Mouse (Mus musculus): ENCODE data around the gene Etnk2. TPM values are rescaled to one million over a fixed set of nuclear protein-coding genes. Genes with fewer than 3 reads are reported as not detected.
A peak's percentile ranks its signal among the peaks of the same experiment; 100 is the strongest.

Etnk2 gene
- total RNA-seq, 1 experiment from 2014 or later: not detected

DNA sequence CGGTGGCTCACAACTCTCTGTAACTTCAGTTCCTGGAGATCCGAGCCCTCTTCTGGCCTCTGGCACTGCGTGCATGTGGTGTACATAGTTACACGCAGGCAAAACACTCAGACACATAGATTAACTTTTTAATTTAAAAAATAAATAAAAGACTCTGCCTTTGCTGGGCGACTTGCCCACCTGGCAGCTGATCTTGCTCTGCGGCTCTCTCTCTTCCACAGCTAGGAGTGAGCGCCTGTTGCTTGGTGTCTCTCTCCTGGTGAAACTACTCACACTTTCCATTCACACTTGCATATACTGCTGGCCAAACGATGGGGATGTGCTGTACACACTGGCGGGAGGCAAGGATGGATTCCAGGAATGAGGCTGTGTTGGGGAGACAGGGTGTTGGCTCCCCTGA is 16.8 kb upstream of the Etnk2 start:
- ATAC-seq (replicated peaks in 1 of 2; ENCODE audit: insufficient read depth in 1 of 2, low FRiP score in 2 of 2, low TSS enrichment in 1 of 2, low read depth in 1 of 2, poor library complexity in 2 of 2, severe bottlenecking in 2 of 2): no peak

DNA sequence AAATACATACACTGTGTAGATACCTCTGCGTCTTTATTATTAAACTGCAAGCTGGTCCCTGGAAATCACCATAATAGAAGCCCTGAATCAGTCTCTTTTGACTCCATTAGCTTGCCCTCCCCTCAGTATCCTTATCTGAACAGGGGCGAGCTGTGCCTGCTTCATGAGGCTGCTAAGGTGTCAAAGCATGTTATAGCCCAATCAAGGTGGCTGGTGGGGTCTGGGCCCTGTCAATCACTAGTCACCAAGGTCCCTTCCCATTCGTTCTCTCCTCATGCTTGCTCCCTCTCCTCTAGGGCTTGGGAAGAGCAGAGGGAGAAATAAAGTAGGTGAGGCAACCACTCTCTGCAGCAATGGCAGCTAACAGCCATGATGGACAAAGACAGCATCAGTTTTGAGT is 16.1 kb upstream of the Etnk2 start:
- ATAC-seq (replicated peaks in 1 of 2; ENCODE audit: insufficient read depth in 1 of 2, low FRiP score in 2 of 2, low TSS enrichment in 1 of 2, low read depth in 1 of 2, poor library complexity in 2 of 2, severe bottlenecking in 2 of 2): no peak

DNA sequence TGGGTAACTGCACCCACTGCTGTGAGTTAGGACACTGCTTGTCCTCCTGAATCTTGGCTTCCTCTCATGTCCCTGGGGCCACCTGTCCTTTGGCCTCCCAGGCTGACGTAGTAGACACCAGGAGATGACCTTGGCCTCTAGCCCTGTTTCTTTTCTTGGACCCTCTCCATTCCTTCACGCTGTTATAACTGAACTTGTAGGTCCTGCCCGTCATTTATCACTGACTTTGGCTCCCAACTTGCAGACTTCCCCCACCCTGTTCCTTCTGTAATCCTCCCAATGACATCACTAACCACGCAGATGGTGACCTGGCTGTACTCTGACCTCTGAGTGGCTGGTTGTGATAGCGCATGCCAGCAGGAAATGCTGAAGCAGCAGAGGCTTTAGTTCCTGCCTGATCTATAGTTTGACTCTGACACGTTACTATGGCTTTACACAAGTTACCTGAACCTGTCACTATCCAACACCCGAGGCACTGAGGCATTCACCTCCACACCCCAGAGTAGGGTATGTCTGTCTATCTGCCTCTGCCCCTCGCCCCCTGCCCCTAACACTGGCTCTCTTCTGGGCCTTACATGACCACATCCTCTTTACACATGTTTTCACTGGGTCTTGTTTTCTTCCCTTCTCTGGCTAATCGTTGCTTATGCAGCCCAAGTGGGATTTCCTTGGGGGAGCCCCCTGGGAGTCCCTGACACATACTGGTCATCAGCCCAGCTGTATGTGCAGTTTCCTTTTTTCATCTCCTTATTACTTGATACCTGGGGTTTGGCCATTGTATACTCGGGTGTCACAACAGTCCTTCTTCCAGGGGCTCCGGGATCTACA is 15.5 kb upstream of the Etnk2 start:
- peak; percentile 72 to 77 for ATAC-seq (replicated peaks in 1 of 2; ENCODE audit: insufficient read depth in 1 of 2, low FRiP score in 2 of 2, low TSS enrichment in 1 of 2, low read depth in 1 of 2, poor library complexity in 2 of 2, severe bottlenecking in 2 of 2)

DNA sequence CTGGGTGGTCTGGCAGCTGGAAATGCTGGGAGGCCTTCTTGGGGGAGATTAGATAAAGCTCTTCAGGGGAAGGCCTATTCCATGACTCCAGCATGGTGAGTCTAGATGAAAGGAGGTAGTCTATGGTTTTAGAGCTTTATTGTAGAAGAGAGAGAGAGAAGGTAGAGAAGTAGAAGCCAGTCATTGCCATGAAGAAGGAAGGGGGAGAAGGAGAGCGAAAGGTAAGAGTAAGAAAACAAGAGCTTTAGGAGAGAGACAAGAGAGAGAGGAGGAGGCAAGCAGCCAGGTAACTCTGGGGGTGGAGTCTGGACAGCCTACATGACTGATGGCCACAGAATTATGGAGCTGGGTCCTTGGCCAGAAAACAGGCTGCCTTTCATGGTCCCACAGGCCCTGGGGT is 13.2 kb upstream of the Etnk2 start, which contains the start of gene Ren1:
TSS of gene Ren1 (plus strand) at position 301 of the 400 bp plus-strand sequence.
- no peak for ATAC-seq (replicated peaks in 1 of 2; ENCODE audit: insufficient read depth in 1 of 2, low FRiP score in 2 of 2, low TSS enrichment in 1 of 2, low read depth in 1 of 2, poor library complexity in 2 of 2, severe bottlenecking in 2 of 2)

DNA sequence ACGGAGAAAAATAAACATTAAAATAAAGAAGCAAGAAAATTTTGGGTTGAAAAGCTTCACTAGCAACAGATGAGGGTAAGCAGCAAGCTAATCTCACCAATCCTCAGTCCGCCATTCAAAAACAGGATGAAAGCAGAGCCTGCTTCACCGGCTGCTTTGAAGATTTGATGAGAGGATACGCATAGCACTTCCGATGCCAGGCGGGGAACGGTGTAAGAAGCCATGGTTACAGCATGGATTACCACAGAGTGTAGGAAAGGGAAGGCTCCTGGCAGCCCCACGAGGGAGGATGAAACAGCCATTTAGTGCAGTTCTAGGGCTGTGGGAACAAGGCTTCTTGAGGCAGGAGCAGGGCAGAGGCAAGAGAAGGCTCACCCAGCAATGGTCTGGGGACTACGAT is 11.6 kb upstream of the Etnk2 start:
- no peak for ATAC-seq (replicated peaks in 1 of 2; ENCODE audit: insufficient read depth in 1 of 2, low FRiP score in 2 of 2, low TSS enrichment in 1 of 2, low read depth in 1 of 2, poor library complexity in 2 of 2, severe bottlenecking in 2 of 2)

DNA sequence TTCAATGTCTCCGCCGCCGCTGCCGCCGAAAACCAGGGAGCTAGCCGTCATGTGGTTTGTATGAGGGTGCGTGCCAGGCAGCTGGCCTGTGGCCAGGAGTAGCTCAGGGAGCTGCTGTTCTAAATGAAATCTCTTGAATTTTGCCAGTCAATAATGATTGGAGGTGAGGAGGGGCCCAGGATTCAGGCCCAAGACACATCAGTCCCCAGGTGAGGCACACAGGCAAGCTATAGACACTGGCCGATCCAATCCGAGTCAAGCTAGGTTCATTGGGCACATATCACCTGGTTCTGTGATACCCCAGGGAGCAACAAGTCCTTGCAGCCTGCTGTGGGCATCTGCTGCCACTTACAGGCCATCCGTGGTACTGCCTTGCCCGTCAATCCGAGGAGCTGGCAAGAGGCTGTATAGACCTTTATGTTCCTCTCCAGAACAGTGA is 10.0 kb upstream of the Etnk2 start:
- peak; percentile 65 to 66; a peak in 3 of 4 replicates for ATAC-seq (replicated peaks in 1 of 2; ENCODE audit: insufficient read depth in 1 of 2, low FRiP score in 2 of 2, low TSS enrichment in 1 of 2, low read depth in 1 of 2, poor library complexity in 2 of 2, severe bottlenecking in 2 of 2)

DNA sequence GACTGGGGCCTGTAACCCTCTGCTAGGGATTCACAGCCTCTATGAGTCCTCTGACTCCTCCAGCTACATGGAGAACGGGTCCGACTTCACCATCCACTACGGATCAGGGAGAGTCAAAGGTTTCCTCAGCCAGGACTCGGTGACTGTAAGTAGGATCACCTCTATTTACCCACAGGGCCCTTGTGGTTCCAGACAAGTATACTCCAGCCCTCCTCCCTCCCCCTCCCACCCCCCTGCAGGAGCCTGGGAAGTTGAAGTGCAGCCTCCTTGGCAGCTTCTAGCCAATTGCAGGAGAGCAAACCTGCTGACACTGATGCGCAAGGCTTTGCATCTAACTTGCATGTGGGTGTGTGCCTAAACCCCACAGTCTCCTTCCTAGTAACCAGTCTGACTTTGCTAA is 7.9 kb upstream of the Etnk2 start:
- ATAC-seq (replicated peaks in 1 of 2; ENCODE audit: insufficient read depth in 1 of 2, low FRiP score in 2 of 2, low TSS enrichment in 1 of 2, low read depth in 1 of 2, poor library complexity in 2 of 2, severe bottlenecking in 2 of 2): no peak

DNA sequence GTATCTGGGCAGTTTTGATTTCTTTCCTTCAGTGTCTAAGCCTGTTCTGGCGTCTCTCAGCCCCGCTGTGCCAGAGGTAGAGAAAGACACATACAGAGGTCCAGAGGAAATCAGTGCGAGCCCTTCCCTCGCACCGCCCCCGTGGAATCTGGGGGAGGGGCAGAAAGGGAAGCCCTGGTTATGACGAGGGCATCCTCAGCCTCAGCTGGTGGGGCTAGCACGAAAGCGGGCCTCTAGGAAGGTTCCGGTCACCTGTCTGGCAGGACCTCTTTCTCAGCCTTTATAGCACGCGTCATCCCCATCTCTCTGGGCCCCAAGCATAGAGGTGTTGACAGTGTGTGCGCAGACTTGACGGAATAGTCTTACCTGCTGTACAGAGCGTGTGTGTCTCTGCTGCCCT is 7.5 kb upstream of the Etnk2 start:
- no peak for ATAC-seq (replicated peaks in 1 of 2; ENCODE audit: insufficient read depth in 1 of 2, low FRiP score in 2 of 2, low TSS enrichment in 1 of 2, low read depth in 1 of 2, poor library complexity in 2 of 2, severe bottlenecking in 2 of 2)

DNA sequence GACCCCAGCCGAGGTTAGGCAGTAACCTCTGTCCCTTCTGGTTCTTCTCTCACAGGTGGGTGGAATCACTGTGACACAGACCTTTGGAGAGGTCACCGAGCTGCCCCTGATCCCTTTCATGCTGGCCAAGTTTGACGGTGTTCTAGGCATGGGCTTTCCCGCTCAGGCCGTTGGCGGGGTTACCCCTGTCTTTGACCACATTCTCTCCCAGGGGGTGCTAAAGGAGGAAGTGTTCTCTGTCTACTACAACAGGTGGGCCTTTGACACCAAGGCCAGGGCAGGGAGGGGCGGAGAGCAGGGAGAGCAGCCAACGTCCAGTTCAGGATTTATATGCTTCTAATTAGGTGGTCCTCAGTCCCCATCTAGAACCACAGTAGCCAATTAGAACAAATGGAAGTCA is 7.0 kb upstream of the Etnk2 start:
- ATAC-seq (replicated peaks in 1 of 2; ENCODE audit: insufficient read depth in 1 of 2, low FRiP score in 2 of 2, low TSS enrichment in 1 of 2, low read depth in 1 of 2, poor library complexity in 2 of 2, severe bottlenecking in 2 of 2): no peak

DNA sequence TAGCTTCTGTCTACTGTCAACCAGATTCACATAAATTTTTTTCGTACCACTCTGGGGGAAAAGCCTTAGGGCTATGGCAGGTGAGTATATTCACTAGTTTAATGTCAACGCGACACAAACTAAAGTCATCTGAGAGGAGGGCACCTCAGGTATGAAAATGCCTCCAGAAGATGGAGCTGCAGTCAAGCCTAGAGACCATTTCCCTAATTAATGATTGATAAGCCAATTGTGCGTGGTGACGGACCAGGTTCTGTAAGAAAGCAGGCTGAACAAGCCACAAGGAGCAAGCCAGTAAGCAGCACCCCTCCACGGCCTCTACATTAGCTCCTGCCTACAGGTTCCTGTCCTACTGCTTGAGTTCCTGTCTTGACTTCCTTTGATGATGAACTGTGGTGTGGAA is 2.4 kb upstream of the Etnk2 start:
- ATAC-seq (replicated peaks in 1 of 2; ENCODE audit: insufficient read depth in 1 of 2, low FRiP score in 2 of 2, low TSS enrichment in 1 of 2, low read depth in 1 of 2, poor library complexity in 2 of 2, severe bottlenecking in 2 of 2): no peak

DNA sequence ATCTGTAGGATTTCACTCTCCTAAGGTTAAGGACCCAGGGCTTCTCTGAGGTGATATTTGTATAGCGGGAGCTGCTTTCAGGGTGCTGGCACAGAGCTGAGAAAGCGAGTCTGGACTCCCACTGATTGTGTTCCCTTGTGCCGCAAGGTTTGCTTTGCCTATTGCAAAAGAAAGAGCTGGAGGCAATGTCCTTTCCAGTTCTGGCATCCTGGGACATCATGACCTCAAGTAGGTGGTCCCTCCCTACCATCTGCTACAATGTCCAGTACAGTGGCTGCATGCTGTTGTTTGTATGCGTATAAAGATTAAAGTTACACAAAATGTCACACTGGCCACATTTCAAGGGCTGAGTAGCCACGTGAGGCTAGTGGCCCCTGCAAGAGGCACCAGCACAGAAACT is 1.3 kb upstream of the Etnk2 start:
- no peak for ATAC-seq (replicated peaks in 1 of 2; ENCODE audit: insufficient read depth in 1 of 2, low FRiP score in 2 of 2, low TSS enrichment in 1 of 2, low read depth in 1 of 2, poor library complexity in 2 of 2, severe bottlenecking in 2 of 2)

DNA sequence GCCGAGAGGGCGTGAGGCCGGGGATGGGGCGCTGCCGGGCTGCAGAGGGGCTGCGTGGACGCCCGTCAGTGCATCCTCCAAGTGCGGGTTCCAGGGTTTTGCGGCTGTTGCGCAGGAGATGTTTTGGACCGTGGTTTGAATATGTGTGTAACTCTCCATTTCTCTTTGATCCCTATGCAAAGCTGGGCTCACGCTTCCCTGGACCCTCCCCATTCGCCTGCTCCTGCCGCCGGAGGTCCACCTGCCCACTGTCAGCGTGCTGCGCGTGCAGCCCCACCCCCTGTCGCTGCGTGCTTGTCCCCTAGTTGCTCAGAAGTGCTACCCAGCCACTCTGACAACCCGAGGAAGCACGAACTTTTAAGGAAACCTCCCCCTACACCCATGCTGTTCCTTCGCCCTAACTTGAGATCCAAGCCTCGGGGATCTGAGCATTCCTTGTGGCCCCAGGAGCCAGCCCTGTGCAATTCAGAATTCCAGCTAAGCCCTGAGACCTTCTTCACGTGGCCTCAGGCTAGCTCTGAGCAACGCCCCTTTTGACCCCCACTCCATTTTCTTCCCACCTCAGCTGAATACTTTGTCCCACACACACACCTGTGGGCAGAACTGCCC is 754 bp downstream of the Etnk2 start:
- ATAC-seq (replicated peaks in 1 of 2; ENCODE audit: insufficient read depth in 1 of 2, low FRiP score in 2 of 2, low TSS enrichment in 1 of 2, low read depth in 1 of 2, poor library complexity in 2 of 2, severe bottlenecking in 2 of 2): no peak

DNA sequence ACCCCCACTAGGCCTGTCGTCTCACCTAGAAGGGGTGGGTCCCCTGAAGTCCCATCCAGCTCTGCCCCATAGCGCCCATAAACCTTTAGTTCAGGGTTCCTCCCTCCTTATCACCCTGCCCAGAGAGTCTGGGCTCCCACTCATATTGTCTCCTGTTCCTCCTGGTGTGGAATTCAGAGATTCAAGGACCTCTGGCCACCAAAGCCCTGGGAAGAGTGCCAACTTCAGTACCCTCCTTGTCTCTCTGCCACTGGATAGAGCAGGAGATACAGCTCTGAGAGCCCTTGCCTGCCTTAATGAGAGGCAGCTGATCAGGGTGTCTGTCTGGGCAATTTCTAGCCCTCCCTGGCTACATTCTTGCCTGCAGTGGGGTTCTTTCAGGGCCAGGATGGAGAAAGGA is 1.5 kb downstream of the Etnk2 start:
- ATAC-seq (replicated peaks in 1 of 2; ENCODE audit: insufficient read depth in 1 of 2, low FRiP score in 2 of 2, low TSS enrichment in 1 of 2, low read depth in 1 of 2, poor library complexity in 2 of 2, severe bottlenecking in 2 of 2): no peak

DNA sequence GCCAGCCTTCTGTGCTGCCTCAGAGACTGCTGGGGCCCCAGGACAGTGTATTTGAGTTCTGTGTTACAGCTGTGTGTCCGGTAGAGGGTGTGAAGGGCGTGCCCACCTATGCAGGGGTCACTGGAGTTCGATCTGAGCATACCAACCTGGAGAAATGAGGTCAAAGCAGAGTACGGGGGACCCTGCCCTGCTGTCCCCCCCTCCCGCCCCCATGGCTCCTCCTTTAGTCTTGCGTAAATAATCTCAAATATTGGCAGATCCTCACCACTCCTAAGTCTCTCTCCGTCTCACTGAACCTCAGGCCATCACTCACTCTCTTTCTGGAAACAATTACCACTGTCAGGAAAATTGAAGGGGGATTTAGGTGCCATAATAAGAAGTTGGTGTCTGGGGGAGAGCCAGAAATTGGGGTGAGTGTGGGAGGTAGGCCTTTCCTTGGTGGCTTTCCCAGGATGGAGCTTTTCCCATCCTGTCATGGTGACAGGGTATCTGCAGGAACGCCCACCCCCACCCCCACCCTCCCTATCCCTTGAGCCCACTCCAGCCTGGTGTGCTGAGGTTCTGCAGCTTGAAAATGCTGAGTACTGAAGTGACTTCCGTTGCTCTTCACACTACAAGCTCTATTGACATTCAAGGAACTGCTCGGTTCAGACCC is 3.7 kb downstream of the Etnk2 start:
- ATAC-seq (replicated peaks in 1 of 2; ENCODE audit: insufficient read depth in 1 of 2, low FRiP score in 2 of 2, low TSS enrichment in 1 of 2, low read depth in 1 of 2, poor library complexity in 2 of 2, severe bottlenecking in 2 of 2): no peak

DNA sequence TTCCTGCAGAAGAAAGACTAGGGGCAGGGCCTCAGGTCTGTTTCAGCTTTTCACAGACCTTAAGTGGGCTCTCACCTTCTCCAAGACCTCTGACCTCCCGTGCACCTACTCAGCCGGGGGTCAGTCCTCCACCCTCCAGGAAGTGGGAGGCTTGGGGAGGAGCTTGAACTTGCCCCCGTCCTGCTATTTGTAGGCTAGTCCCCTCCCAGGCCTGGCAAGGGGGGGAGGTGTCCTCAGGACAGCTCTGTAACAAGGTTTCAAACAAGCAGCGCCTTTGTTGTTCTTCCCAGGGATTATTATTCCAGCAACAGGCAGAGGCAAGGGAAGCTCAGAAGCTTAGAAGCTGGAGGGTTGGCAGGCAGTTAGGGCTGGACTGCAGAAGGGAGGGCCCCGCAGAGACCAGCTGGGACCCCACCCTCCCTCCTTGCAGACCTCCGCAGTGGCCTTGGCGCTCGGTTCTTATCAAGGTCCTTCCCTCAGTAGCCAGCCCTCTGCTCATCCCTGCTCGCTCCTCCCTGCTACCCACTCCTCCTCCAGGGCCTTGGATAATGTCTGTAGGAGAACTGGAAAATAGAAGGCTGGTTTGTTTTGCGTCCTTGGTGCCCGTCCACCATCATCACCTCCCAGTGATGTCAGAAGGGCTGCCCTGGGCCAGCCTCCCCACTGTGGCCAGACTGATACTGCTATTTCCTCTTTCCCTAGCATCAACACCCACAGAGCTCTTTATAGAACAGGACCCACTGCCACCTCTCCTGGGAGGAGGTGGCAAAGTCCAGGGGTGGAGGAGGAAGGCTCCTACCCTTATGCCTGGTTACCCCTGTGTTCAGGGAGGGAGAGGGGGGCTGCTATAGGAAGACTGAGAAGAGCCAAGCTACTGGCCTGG is 4.5 kb downstream of the Etnk2 start:
- ATAC-seq (replicated peaks in 1 of 2; ENCODE audit: insufficient read depth in 1 of 2, low FRiP score in 2 of 2, low TSS enrichment in 1 of 2, low read depth in 1 of 2, poor library complexity in 2 of 2, severe bottlenecking in 2 of 2): peak in 1 of 2 experiments; percentile 30; a peak in 1 of 4 replicates

DNA sequence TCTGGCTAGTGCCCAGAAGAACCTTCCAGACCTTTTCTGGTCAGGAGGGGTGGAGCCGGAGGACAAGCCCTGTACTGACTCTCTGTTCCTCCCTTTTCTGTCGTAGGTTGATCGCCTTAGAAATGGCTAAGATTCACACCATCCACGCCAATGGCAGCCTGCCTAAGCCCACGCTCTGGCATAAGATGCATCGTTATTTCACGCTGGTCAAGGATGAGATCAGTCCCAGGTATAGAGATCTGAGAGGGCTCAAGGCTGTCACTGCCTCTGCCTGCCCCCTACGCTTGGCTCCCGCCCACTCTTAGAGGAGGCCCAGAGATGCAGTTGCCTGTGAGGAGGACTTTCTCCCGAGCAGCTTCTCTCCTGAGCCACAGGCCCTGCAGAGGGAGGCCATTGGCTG is 5.3 kb downstream of the Etnk2 start:
- ATAC-seq (replicated peaks in 1 of 2; ENCODE audit: insufficient read depth in 1 of 2, low FRiP score in 2 of 2, low TSS enrichment in 1 of 2, low read depth in 1 of 2, poor library complexity in 2 of 2, severe bottlenecking in 2 of 2): no peak

DNA sequence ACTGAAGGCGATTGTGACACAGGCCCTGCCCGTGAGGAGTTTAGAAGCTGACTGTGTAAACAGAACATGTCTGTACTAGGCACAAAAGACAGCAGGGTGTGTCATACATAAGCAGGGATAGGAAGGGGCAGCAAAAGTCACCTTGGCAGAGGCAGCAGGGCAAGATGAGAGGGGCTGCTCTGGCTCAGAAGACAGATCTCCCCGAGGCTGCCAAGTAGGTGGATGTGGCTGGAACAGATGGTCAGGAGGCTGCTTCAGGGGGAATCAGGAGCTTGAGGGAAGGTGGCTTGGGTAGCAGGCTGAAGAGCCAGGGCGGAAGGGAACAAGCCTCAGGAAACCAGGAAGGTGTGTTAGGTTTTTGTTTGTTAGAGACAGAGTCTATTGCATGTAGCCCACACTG is 7.0 kb downstream of the Etnk2 start:
- ATAC-seq (replicated peaks in 1 of 2; ENCODE audit: insufficient read depth in 1 of 2, low FRiP score in 2 of 2, low TSS enrichment in 1 of 2, low read depth in 1 of 2, poor library complexity in 2 of 2, severe bottlenecking in 2 of 2): no peak

All from hematopoietic stem cell, adult 5-6 weeks (primary cell).